In the genomic region with DNA sequence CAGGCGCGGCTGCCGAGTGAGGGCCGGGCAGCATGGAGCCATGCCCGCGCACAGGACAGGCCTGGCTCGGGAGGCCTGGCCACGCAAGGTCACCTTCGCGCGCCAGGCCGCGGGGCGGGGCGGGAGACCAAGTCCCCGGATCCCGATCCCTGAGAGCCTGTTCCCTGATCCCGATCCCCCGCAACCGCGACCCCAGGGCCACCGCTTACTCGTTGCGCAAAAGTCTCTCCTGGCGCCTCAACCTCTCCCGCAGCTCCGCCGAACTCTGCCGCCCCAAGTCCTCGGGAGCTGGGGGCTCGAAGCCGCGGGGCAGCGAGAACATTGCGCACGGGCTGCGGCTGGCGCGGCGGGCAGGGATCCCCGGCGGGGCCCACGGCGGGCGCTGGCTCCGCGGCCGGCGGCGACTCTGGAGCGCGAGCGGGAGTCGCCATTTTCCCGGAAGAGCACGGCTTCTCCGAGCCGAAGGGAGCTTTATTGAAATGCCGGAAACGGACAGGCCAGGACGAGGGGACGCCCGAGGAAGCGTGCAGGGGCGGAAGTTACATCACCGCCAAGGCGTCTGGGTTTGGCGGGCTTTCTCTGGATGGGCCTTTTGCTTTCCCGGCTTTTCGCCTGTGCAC, we compare ENCODE assay signal across 8 mouse cellular contexts. TPM values are rescaled to one million over a fixed set of nuclear protein-coding genes. Genes with fewer than 3 reads are reported as not detected.
DNase-seq lines count a peak whose midpoint lies in the region; ATAC-seq and TF ChIP-seq lines count a peak whose summit lies in the region.

Polr2m (minus strand) TSS at position 461 of the 620 bp plus-strand sequence.

- H3K27ac ChIP-seq in cortical plate, adult 2 months (ENCODE audit: insufficient read depth, low read length) = peak within 1 kb of the TSS; percentile 97

- peak; percentile 76 for TF ChIP-seq POLR2A in cortical plate, adult 2 months (IDR thresholded peaks at IDR 0.05; ENCODE audit: extremely low read depth, insufficient read depth, low read length)

- peak within 1 kb of the TSS; percentile 80 for H3K4me3 ChIP-seq in cortical plate, adult 2 months (ENCODE audit: insufficient read depth, low read length)
- peak within 1 kb of the TSS; percentile 96 for H3K4me3 ChIP-seq in megakaryocyte, embryonic 14.5 days (replicated peaks)

- H3K36me3 ChIP-seq in megakaryocyte, embryonic 14.5 days (replicated peaks; ENCODE audit: low read length) = peaks cover 31% of the 10 kb centered on the region

- peak; percentile 95 for ATAC-seq in activated CD4-positive, CD25-positive, alpha-beta regulatory T cell, adult 4 months

- H3K9me3 ChIP-seq in megakaryocyte, embryonic 14.5 days = no peaks in the 10 kb centered on the region

- peak; percentile 87 to 89 for DNase-seq in gastrocnemius, adult 8-10 months (ENCODE audit: low spot score in 2 of 2)
- peak; percentile 79 for DNase-seq in hindlimb bud, embryonic 11.5 days (ENCODE audit: extremely low spot score, low read depth, low spot score)
- DNase-seq in left cerebral cortex, adult 8-10 months (ENCODE audit: low spot score in 2 of 2) = peak; percentile 87
- peak; percentile 95 to 96 for DNase-seq in right cerebral cortex, postnatal 10 days (ENCODE audit: low spot score in 2 of 2)
- peak; percentile 94 for DNase-seq in urinary bladder, postnatal 25 days (ENCODE audit: low spot score)

- H3K27me3 ChIP-seq in megakaryocyte, embryonic 14.5 days (replicated peaks) = peaks cover 3% of the 10 kb centered on the region

- no peak for TF ChIP-seq CTCF in cortical plate, adult 2 months (IDR thresholded peaks at IDR 0.05; ENCODE audit: extremely low read depth, insufficient read depth, low read length)

- no peaks in the 10 kb centered on the region; the same call in 1 of the 2 replicates for H3K4me1 ChIP-seq in cortical plate, adult 2 months (ENCODE audit: control insufficient read depth, insufficient read depth, low read length)
- peaks cover 11% of the 10 kb centered on the region for H3K4me1 ChIP-seq in megakaryocyte, embryonic 14.5 days

RNA-seq across cellular contexts. Expression of gene Polr2m, which starts in this region (rescaled TPM):
- polyA plus RNA-seq in activated CD4-positive, CD25-positive, alpha-beta regulatory T cell, adult 4 months (2017; shearing (Covaris generic)) = 10 to 100 TPM; 19.2 to 25.7 TPM
- 305 and 309 TPM in 2 replicates for polyA plus RNA-seq in cortical plate, adult 2 months (2012; rRNA removed)
- total RNA-seq in gastrocnemius, adult 8-10 months (2022) = 100 to 1,000 TPM; 186 to 228 (median 210) TPM
- 100 to 1,000 TPM; 182 to 212 (median 198) TPM for total RNA-seq in left cerebral cortex, adult 8-10 months (2022)
- polyA plus RNA-seq in megakaryocyte, embryonic 14.5 days (2012; ENCODE audit: insufficient read depth, low replicate concordance) = 132 and 217 TPM in 2 replicates

Comparison
In these comparisons a context has a peak if more than half of its experiments do, and no peak if none do; other contexts are left out.
1. Peak in every context shown above with its lines: DNase-seq, ATAC-seq, H3K4me3 ChIP-seq and H3K27ac ChIP-seq.